Mouse (Mus musculus): ENCODE measurements around the gene Igsf8. TPM values are rescaled to one million over a fixed set of nuclear protein-coding genes. Genes with fewer than 3 reads are reported as not detected.

Gene Igsf8
- polyA plus RNA-seq, 1 experiment: 95.3 TPM

GRCm38 (mm10) chr1:172293449-172293848 is 32.0 kb downstream of the Igsf8 start:
- H3K79me2 ChIP-seq (ENCODE audit: control insufficient read depth, insufficient read depth): no peaks in the 10 kb centered on the region
- no peak overlapping the region for H3K4me3 ChIP-seq (ENCODE audit: insufficient read depth, poor library complexity, severe bottlenecking)
- TF ChIP-seq MYOG (IDR thresholded peaks at IDR 0.05; ENCODE audit: control insufficient read depth, extremely low read depth, insufficient read length) (no peak), FOSL1 (IDR thresholded peaks at IDR 0.05; ENCODE audit: insufficient read depth, low read length, poor library complexity, severe bottlenecking) (no peak), USF1 (IDR thresholded peaks at IDR 0.05; ENCODE audit: low read depth) (no peak), MYOD1 (IDR thresholded peaks at IDR 0.05; ENCODE audit: control insufficient read depth, insufficient read length, low read depth) (no peak), CTCF (IDR thresholded peaks at IDR 0.05; ENCODE audit: control insufficient read depth, insufficient read depth, insufficient read length) (no peak), MAX (IDR thresholded peaks at IDR 0.05) (no peak), CEBPB (IDR thresholded peaks at IDR 0.05; ENCODE audit: low read depth) (no peak)
- no peaks in the 10 kb centered on the region for H3K79me3 ChIP-seq (ENCODE audit: low read depth)
- no peaks in the 10 kb centered on the region for H3K36me3 ChIP-seq (ENCODE audit: control insufficient read depth, insufficient read depth)
- H3K27me3 ChIP-seq (ENCODE audit: control insufficient read depth, insufficient read depth, insufficient read length): no peaks in the 10 kb centered on the region
- H3ac ChIP-seq (ENCODE audit: control insufficient read depth, insufficient read length, low read depth): no peak overlapping the region

- Histone ChIP-seq H3K79me3 (ENCODE audit: low read depth) (no peaks in the 10 kb centered on the region), H3K27me3 (ENCODE audit: control insufficient read depth, insufficient read depth, insufficient read length) (no peaks in the 10 kb centered on the region), H3K36me3 (ENCODE audit: control insufficient read depth, insufficient read depth) (no peaks in the 10 kb centered on the region), H3K79me2 (ENCODE audit: control insufficient read depth, insufficient read depth) (no peaks in the 10 kb centered on the region), H3ac (ENCODE audit: control insufficient read depth, insufficient read length, low read depth) (no peak overlapping the region), H3K4me3 (ENCODE audit: insufficient read depth, poor library complexity, severe bottlenecking) (no peak overlapping the region)
- TF ChIP-seq CTCF (IDR thresholded peaks at IDR 0.05; ENCODE audit: control insufficient read depth, insufficient read depth, insufficient read length) (no peak), CEBPB (IDR thresholded peaks at IDR 0.05; ENCODE audit: low read depth) (no peak), MYOD1 (IDR thresholded peaks at IDR 0.05; ENCODE audit: control insufficient read depth, insufficient read length, low read depth) (no peak), FOSL1 (IDR thresholded peaks at IDR 0.05; ENCODE audit: insufficient read depth, low read length, poor library complexity, severe bottlenecking) (no peak), MYOG (IDR thresholded peaks at IDR 0.05; ENCODE audit: control insufficient read depth, extremely low read depth, insufficient read length) (no peak), USF1 (IDR thresholded peaks at IDR 0.05; ENCODE audit: low read depth) (no peak), MAX (IDR thresholded peaks at IDR 0.05) (no peak)
Measured at GRCm38 (mm10) chr1:172295751-172296197, 34.3 kb downstream of the Igsf8 start.

GRCm38 (mm10) chr1:172296816-172297510 is 35.5 kb downstream of the Igsf8 start:
- TF ChIP-seq MYOD1 (IDR thresholded peaks at IDR 0.05; ENCODE audit: control insufficient read depth, insufficient read length, low read depth): no peak
- no peak for TF ChIP-seq MYOG (IDR thresholded peaks at IDR 0.05; ENCODE audit: control insufficient read depth, extremely low read depth, insufficient read length)
- TF ChIP-seq USF1 (IDR thresholded peaks at IDR 0.05; ENCODE audit: low read depth): no peak
- TF ChIP-seq CEBPB (IDR thresholded peaks at IDR 0.05; ENCODE audit: low read depth): no peak
- no peak for TF ChIP-seq FOSL1 (IDR thresholded peaks at IDR 0.05; ENCODE audit: insufficient read depth, low read length, poor library complexity, severe bottlenecking)
- TF ChIP-seq CTCF (IDR thresholded peaks at IDR 0.05; ENCODE audit: control insufficient read depth, insufficient read depth, insufficient read length): no peak
- TF ChIP-seq MAX (IDR thresholded peaks at IDR 0.05): no peak
- Histone ChIP-seq H3ac (ENCODE audit: control insufficient read depth, insufficient read length, low read depth) (no peak overlapping the region), H3K79me3 (ENCODE audit: low read depth) (no peaks in the 10 kb centered on the region), H3K36me3 (ENCODE audit: control insufficient read depth, insufficient read depth) (no peaks in the 10 kb centered on the region), H3K4me3 (ENCODE audit: insufficient read depth, poor library complexity, severe bottlenecking) (no peak overlapping the region), H3K79me2 (ENCODE audit: control insufficient read depth, insufficient read depth) (no peaks in the 10 kb centered on the region), H3K27me3 (ENCODE audit: control insufficient read depth, insufficient read depth, insufficient read length) (no peaks in the 10 kb centered on the region)

- Histone ChIP-seq H3K4me3 (ENCODE audit: insufficient read depth, poor library complexity, severe bottlenecking) (no peak within 1 kb of the TSS), H3K36me3 (ENCODE audit: control insufficient read depth, insufficient read depth) (no peaks in the 10 kb centered on the region), H3K79me2 (ENCODE audit: control insufficient read depth, insufficient read depth) (no peaks in the 10 kb centered on the region)
Measured at GRCm38 (mm10) chr1:172297611-172298537, 36.4 kb downstream of the Igsf8 start, which contains the start of gene Atp1a2. TSS of gene Atp1a2 (minus strand) at chr1:172298064.

GRCm38 (mm10) chr1:172299528-172299927 is 38.1 kb downstream of the Igsf8 start:
- TF ChIP-seq MYOG (IDR thresholded peaks at IDR 0.05; ENCODE audit: control insufficient read depth, extremely low read depth, insufficient read length) (no peak), FOSL1 (IDR thresholded peaks at IDR 0.05; ENCODE audit: insufficient read depth, low read length, poor library complexity, severe bottlenecking) (no peak), MYOD1 (IDR thresholded peaks at IDR 0.05; ENCODE audit: control insufficient read depth, insufficient read length, low read depth) (no peak), USF1 (IDR thresholded peaks at IDR 0.05; ENCODE audit: low read depth) (no peak), CTCF (IDR thresholded peaks at IDR 0.05; ENCODE audit: control insufficient read depth, insufficient read depth, insufficient read length) (no peak), CEBPB (IDR thresholded peaks at IDR 0.05; ENCODE audit: low read depth) (no peak), MAX (IDR thresholded peaks at IDR 0.05) (no peak)
- no peaks in the 10 kb centered on the region for H3K79me3 ChIP-seq (ENCODE audit: low read depth)
- H3K36me3 ChIP-seq (ENCODE audit: control insufficient read depth, insufficient read depth): no peaks in the 10 kb centered on the region
- no peaks in the 10 kb centered on the region for H3K79me2 ChIP-seq (ENCODE audit: control insufficient read depth, insufficient read depth)
- H3K4me3 ChIP-seq (ENCODE audit: insufficient read depth, poor library complexity, severe bottlenecking): no peak overlapping the region
- no peaks in the 10 kb centered on the region for H3K27me3 ChIP-seq (ENCODE audit: control insufficient read depth, insufficient read depth, insufficient read length)
- no peak overlapping the region for H3ac ChIP-seq (ENCODE audit: control insufficient read depth, insufficient read length, low read depth)

More at GRCm38 (mm10) chr1:172297611-172298537, 36.4 kb downstream of the Igsf8 start, which contains the start of gene Atp1a2:
- Histone ChIP-seq H3ac (ENCODE audit: control insufficient read depth, insufficient read length, low read depth) (no peak within 1 kb of the TSS), H3K27me3 (ENCODE audit: control insufficient read depth, insufficient read depth, insufficient read length) (no peaks in the 10 kb centered on the region), H3K79me3 (ENCODE audit: low read depth) (no peaks in the 10 kb centered on the region)
- TF ChIP-seq CTCF (IDR thresholded peaks at IDR 0.05; ENCODE audit: control insufficient read depth, insufficient read depth, insufficient read length) (no peak), CEBPB (IDR thresholded peaks at IDR 0.05; ENCODE audit: low read depth) (no peak), USF1 (IDR thresholded peaks at IDR 0.05; ENCODE audit: low read depth) (no peak), MYOG (IDR thresholded peaks at IDR 0.05; ENCODE audit: control insufficient read depth, extremely low read depth, insufficient read length) (no peak), MYOD1 (IDR thresholded peaks at IDR 0.05; ENCODE audit: control insufficient read depth, insufficient read length, low read depth) (no peak), FOSL1 (IDR thresholded peaks at IDR 0.05; ENCODE audit: insufficient read depth, low read length, poor library complexity, severe bottlenecking) (no peak), MAX (IDR thresholded peaks at IDR 0.05) (no peak)

All from C2C12 (cell line).